Mouse (Mus musculus) adrenal gland, postnatal 25 days (tissue): ENCODE data around the gene Ppy. TPM values are rescaled to one million over a fixed set of nuclear protein-coding genes. Genes with fewer than 3 reads are reported as not detected.

Experiments used
- DNase-seq: peaks from one replicate; pipeline ENCODE4 v3.0.0; 2021; ENCODE audit warnings: mixed read lengths
- total RNA-seq: library from RNA; stranded (reverse); gene quantifications from 2 replicates; pipeline ENCODE4 v1.2.3, GENCODE M21; 2021

The Ppy gene
- total RNA-seq, 1 experiment from 2014 or later = not detected

GRCm38 (mm10) chr11:102087931-102088898 lies 12.9 kb downstream of the Ppy start, which contains the start of gene Mpp2:
TSS of gene Mpp2 (minus strand) at chr11:102088515.
- DNase-seq = peak; percentile 76

- DNase-seq = peak; percentile 89
Observed at GRCm38 (mm10) chr11:102087081-102087751, 13.9 kb downstream of the Ppy start.

- DNase-seq = no peak
Observed at GRCm38 (mm10) chr11:102086331-102086730, 14.8 kb downstream of the Ppy start.

GRCm38 (mm10) chr11:102084159-102084558 lies 17.0 kb downstream of the Ppy start:
- DNase-seq = no peak

- no peak for DNase-seq
Observed at GRCm38 (mm10) chr11:102083193-102083592, 17.9 kb downstream of the Ppy start.

GRCm38 (mm10) chr11:102082322-102082721 lies 18.8 kb downstream of the Ppy start:
- DNase-seq = peak; percentile 80

- no peak for DNase-seq
Observed at GRCm38 (mm10) chr11:102073722-102074121, 27.4 kb downstream of the Ppy start.

GRCm38 (mm10) chr11:102072729-102073128 lies 28.4 kb downstream of the Ppy start:
- DNase-seq = no peak

GRCm38 (mm10) chr11:102070426-102070825 lies 30.7 kb downstream of the Ppy start:
- no peak for DNase-seq

- no peak for DNase-seq
Observed at GRCm38 (mm10) chr11:102069633-102070032, 31.5 kb downstream of the Ppy start.

- DNase-seq = no peak
Observed at GRCm38 (mm10) chr11:102068969-102069368, 32.1 kb downstream of the Ppy start.

- DNase-seq = no peak
Observed at GRCm38 (mm10) chr11:102063076-102063475, 38.0 kb downstream of the Ppy start.

- DNase-seq = no peak
Observed at GRCm38 (mm10) chr11:102061941-102062473, 39.1 kb downstream of the Ppy start.

- DNase-seq = peak; percentile 73
Observed at GRCm38 (mm10) chr11:102061236-102061940, 39.7 kb downstream of the Ppy start.

- DNase-seq = peak; percentile 66
Observed at GRCm38 (mm10) chr11:102053847-102054246, 47.3 kb downstream of the Ppy start.

GRCm38 (mm10) chr11:102053183-102053582 lies 47.9 kb downstream of the Ppy start:
- no peak for DNase-seq

- DNase-seq = no peak
Observed at GRCm38 (mm10) chr11:102052697-102053096, 48.4 kb downstream of the Ppy start.

GRCm38 (mm10) chr11:102051954-102052353 lies 49.2 kb downstream of the Ppy start:
- DNase-seq = no peak

GRCm38 (mm10) chr11:102051541-102051940 lies 49.6 kb downstream of the Ppy start:
- peak; percentile 49 for DNase-seq
